Mouse (Mus musculus): ENCODE measurements around the gene Fbxo21.

Fbxo21 gene

DNA sequence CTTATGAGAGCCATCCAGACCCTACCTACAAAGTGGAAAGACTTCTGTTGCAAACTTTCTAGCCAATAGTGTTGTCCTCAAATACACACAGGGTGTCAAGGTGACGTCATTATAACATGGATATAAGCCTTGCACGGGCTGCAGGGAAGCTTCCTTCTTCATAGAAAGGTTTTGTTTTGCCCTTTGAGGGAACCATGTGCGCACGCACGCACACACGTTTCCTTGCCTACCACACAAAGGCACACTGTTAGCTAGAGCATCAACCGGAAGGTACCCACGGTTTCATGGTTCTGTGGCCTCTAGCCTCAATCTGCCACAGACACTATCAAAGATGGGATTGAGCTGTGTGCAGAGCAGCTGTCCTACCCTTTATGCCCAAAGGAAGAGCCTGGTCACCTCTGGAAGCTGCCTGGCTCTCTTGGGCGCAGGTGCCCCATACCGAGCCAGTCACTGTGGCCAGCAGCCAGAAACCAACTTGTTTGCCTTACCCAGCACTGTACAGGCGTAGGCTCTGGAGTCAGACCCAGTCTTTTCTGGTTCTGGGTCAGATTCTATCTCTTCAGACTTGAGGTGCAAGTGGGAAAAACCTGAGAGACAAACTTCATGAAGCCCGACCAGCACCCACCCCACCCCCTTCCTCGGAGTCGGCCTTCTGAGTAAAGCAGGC, 70.7 kb downstream of the Fbxo21 start:
- DNase-seq (ENCODE audit: low spot score), result no peak

DNA sequence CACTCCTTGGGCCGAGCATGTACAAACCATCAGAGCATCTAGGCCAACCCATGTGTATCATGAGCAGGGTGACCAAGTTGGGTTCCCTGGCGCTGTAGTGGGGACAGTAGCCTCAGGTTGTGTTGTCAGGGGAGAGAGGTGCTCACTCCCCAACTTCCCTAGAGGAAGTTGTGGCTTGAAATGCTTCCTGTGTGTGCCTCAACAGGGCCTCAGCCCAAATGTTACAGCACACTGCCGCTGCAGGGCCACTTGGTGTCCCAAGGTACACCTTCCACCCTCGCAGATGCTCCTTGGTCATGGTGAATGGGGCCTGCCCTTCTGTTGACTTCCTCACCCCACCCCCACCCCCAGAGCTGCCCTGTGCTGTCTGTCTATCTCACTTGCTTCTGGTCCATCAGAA, 71.9 kb downstream of the Fbxo21 start:
- no peak for DNase-seq (ENCODE audit: low spot score)

DNA sequence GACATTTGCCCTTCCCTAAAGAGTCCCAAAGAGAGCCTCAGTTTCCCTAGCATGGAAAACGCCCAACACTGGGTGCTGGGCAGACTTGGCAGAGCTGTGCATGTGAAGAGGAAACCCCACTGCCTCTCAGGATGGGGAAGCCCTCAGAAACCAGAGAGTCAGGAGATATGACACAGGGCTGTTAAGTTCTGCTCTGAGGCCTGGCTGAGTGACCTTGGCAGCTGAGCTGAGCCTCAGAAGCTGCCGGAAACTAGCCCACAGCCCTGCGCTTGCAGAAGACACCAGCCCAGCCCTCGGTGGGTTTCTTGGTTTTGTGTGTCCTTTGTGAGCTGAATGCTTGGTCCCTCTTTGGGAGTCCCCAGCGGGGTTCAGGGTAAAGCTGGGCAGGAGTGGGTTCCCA, 72.4 kb downstream of the Fbxo21 start:
- no peak for DNase-seq (ENCODE audit: low spot score)

DNA sequence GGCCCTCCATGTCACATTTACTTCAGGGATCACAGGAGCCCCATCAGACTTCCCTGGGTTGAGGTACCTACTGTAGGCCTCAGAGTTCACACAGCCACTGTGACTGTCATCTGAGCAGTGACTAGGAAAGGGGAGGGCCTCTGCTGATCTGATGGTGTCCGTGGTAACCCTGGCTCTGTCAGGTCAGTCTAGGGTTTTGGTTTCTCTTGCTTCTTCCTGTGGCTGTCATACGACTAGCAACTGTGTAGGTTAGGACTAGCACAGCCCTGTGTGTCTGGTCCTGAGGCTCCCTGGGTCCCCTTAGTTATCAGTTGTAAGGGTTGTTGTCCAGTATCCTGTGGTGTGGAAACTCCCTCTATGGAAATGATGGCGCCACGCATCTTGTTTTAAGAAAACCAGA, 74.2 kb downstream of the Fbxo21 start:
- no peak for DNase-seq (ENCODE audit: low spot score)

DNA sequence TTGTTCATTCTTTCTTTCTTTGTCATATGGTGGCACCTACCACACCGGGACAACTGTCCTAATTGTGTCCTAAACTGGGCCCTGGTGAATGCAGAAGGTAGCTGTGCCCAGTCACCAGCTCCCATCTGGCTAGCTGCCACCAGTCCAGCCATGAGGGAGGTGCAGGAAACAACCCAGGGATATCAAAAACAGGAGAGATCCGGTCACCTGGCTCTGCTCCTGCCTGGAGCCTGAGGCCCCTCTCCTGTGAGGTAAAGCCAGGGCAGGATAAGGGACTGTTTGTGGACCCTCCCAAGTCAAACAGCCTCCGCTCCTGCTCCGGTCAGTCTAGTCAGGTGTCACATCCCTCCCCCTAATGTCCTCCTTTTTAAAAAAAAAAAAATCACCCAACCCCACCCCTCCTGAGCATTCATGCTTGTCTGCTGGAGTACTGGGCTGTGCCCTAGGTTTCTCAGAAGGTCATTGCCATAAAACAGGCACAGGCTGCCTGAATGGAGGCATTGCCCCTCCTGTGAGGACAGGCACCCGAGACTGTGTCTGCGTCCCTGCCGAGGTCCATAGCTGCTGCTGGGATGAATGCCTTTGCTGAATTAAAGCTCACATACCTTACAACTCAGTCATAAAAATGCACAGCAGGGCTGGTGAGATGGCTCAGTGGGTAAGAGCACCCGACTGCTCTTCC, 75.6 kb downstream of the Fbxo21 start:
- no peak for DNase-seq (ENCODE audit: low spot score)

DNA sequence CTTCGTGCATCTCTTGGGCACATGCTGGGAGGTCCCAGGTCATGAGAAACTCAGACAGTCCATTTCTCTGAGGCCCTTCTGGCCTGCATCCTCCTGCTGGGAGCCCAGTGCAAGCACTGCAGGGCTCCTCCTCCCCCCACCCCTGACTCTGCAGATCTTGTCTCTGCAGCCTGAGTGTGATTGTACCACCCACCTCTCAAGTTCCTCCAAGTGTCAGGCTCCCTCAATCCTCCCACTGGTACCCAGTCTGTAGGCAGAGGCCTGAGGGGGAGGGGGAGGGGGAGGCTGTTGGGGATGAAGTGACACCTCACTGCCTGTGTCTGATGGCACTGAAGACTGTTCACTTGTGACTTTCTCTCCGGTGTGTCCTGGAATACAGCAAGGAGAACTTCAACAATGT, 76.7 kb downstream of the Fbxo21 start:
- no peak for DNase-seq (ENCODE audit: low spot score)

DNA sequence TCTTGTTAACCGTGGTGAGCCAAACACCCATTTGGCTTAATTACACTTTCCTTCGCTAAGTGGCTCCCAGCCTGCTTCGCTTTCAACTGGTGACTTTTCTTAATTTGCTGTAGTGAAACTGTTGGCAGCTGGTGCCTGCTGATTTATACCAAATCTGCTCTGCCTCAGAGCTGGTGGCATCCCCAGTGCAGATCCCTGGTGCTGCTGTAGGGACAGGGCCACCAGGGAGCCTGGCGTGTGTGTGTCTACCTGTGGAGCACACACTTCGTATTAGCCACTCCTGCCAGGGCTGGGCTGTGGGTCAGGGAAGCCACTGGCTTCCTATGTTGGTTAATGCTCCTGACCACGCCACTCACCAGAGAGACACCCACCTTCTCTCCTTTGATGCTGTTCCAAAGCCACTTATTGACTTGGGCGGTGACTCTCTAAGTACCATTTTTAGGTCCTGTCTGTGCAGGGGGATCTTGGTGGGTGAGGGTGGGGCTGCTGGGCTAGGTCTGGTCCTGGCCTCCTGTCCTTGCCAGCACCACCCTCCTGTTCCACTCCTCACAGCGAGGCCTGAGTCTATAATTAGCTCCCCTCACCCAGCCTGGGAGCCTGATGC, 81.1 kb downstream of the Fbxo21 start:
- DNase-seq (ENCODE audit: low spot score), result no peak

DNA sequence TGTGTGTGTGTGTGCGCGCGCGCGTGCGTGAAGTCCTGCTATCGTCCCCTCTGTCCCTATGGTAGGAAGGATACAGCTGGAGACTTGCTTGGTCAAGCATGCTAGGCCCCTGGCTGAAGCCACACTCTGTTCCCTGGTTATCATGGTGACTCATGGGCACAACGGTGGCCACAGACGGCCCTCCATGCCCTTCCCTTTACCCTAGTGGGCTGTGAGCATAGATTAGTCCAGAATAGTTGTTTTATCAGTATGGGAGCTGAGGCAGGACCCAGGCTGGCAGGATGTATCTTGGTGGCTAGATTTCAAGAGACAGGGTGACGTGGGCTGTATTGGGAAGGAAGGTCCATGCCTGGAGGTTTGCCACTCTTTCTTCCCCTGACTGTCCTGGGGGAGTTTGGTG, 82.3 kb downstream of the Fbxo21 start:
- DNase-seq (ENCODE audit: low spot score), result no peak

DNA sequence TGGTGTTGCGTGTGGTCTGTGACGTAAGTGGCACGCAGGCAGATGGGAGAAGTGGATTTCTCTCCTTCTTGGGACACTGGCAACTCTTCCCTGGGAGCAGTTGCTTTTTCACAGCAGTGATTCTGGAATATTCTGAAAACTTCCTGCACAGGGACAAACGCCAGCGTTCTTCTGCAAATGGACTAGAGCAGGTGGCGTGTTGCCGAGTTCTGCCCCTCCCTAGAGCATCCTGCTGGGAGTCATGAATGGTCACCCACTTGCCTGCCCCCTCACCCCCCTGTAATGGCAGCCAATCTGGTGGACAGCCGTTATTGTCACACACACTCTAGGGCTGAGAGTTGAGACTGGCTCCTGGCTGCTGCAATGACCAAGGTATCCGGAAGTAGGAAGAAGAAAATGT, 83.1 kb downstream of the Fbxo21 start:
- no peak for DNase-seq (ENCODE audit: low spot score)

Measured in layer of hippocampus, adult 9-10 months (tissue).